Mouse (Mus musculus) erythroid progenitor cell, adult 5-6 weeks (primary cell): ENCODE measurements around the gene Atp6v1b1. TPM values are rescaled to one million over a fixed set of nuclear protein-coding genes. Genes with fewer than 3 reads are reported as not detected.

ENCODE experiments used
- ATAC-seq: replicated peaks from 2 replicates; pipeline ENCODE4 v1.8.0; 2016; ENCODE audit warnings: moderate number of reproducible peaks, mild to moderate bottlenecking, moderate TSS enrichment, inconsistent platforms; ENCODE audit not compliant: poor library complexity, low FRiP score, severe bottlenecking
- total RNA-seq, 2 experiments: library from RNA; stranded (forward) in 1 of 2; stranded (reverse) in 1 of 2; fragments of 150-400 nt in 1 of 2; fragments of 186-747, 209-891 nt in 1 of 2; gene quantifications; 2 replicates each; pipeline versions ENCODE4 v1.2.3 to v1.2.4; 2015 to 2017; ENCODE audit warnings: low replicate concordance in 2 of 2

Gene Atp6v1b1
- total RNA-seq, 2 experiments from 2014 or later = not detected

DNA sequence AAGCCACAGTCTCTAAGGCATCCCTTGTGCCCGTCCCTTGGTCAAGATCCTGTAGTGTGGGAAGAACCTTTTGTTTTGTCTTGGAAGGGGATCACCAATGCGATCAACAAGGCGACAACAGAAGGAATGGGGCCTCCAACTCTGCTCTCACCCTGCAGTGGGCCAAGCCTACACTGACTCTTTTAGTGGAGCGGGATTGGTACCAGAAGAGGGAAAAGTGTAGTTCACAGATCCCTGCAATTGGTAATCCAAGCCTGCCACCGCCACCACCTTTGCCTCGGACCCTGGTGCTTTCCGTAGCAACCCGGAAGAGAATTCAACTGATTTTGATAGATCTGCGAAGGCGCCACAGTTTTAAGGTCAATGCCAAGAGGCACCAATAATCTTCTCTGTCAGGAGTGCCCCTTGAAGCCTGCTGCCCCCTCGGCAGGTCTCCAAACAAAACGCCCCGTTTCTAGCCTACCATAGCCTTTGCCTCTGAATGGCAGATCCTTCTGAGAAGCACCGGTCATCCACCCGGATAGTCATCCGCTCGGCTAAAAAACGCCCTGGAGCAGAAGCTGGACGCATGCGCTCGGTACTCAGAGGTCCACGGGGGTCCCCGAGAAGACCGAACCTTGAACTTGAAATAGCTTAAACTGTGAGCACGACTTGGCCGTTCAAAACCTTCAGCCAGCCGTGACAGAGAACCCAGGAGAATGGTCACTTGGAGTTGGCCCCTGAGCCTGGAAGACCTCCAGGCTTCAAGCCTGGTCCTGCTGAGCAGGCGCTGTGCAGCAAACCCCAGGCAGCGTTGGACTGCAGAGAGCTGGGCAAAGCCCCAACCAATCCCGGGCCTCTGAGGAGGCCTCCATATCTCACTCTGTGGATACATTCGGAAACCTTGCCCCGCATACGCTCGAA lies 28.3 kb upstream of the Atp6v1b1 start:
- ATAC-seq = no peak

DNA sequence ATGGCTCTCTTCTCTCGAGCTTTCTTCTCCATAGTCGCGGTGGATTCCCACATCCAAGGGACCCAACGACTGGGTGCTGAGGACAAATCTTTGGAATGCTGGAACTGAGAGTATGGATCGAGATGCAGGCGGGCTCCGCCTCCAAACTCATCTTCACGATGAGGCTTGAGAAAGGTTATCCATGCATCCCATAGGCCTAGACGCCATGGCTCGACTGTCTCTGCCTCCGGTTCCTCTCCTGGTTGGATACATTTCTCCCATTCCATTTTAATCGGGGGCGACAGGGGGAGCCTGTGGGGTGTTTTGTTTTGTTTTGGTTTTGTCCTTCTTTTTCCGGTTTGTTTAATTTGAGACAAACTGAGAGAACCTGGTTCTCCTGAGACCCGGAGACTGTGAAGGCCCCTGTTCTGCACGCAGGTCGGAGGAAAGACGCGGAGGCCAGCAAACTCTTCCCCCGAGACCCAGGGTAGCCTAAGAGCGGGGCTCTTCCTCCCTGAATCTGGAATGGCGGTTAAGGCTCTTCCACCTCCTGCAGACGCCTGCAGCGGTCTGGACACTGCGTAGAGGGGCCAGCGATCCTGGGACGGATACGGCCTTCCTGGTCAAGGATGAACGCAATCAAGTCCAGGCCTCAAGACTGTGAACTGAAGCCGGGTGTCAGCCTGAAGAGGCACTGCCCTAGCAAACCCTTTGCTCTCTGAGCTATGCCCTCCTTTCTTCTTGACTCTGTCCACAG lies 27.2 kb upstream of the Atp6v1b1 start:
- no peak for ATAC-seq

DNA sequence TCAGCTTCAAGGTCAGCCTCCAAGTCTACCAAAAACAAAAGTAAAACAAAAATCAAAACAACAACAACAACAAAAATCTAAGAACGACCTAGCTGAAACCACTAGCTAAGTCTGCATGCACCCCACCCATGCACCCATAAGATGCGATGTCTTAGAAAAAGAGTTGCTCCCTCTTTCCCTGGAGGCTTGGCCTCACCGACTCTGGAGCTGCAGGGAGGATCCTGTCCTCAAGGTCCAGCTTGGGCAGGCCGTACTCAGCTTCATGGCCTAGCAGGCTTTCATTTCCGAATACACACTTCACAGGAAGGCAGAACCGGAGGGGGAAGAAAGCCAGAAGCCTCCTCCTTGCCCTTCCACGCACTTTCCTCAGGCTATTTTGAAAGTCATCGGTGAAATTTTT lies 25.8 kb upstream of the Atp6v1b1 start:
- ATAC-seq = no peak

DNA sequence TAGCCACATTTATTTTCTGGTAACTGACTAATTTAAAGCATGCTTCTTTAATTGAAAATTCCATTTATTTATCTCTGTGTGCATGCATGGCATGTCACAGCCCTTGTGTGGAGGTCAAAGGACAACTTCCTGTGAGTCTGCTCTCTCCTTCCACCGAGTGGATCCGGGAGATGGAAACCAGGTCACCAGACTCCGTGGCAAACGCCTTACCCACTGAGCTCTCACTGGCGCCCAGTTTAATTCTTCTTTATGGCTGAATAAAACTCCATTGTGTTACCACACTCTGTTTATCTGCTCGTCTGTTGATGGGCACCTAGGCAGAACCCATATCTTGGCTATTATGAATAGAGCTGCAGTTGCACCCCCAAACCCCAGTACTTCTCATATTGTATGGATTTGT lies 20.3 kb upstream of the Atp6v1b1 start:
- no peak for ATAC-seq

DNA sequence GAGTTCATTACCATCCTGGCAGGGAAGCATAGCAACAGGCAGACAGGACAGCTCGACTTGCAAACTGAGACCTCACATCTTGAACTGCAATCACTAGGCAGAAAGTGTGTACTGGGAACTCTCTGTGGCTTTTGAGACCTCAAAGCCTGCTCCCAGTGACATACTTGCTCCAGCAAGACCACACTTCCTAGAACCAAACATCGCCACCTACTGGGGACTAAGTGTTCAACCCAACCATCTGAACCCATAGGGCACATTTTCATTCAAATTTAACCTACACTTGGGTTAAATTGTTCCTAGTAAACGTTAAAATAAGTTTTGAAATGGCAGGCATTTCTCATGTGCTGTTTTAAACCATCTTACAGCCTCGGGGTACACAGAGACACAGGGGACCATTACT lies 15.6 kb upstream of the Atp6v1b1 start:
- 0 out of 2 replicates have a peak, but pooled peaks have one; percentile 33 for ATAC-seq

DNA sequence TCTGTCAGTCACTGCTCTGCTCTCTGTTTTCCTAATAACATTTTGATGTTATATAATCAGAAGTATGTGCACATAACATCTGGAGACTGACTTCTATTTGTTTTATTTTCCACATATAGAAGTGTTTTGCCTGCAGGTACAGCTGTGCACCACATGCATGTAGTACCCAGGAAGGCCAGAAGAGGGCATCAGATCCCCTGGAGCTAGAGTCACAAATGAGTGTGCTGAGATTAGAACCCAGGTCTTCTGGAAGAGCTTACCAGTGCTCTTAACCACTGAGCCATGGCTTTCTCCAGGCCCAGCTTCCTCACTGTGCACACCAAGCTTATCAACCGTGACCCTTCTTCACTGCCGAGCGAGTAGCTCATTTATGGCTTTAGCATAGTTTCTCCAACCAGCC lies 14.3 kb upstream of the Atp6v1b1 start:
- 0 out of 2 replicates have a peak, but pooled peaks have one; percentile 52 for ATAC-seq

DNA sequence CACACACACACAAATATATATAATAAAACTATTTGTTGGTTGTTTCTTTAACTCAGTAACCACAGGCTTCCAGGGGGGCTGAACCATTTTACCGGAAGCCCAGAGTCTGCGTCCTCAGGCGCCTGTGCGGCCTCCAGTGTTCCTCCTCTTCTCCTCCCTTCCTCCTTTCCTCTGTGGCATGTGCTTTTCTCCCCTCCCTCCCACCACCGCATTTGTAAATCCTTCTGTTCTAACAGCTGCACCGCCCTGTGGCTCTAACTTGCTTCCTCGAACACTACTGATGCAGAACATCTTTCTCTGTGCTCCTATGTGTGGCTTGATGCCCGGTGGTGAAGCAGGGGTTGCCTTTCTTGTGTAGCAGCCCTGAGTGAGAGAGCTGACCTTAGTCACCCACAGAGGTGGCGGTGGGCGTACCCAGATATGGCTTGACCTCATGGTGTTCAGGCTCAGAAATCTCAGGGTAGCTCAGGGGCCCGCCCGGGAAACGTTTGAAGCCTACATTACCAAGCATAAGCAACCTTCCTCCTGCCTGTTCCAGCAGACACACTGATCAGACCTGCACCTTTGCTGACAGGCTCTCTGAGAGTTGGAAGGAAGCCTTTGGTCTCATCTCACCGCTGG lies 13.3 kb upstream of the Atp6v1b1 start:
- no peak for ATAC-seq

DNA sequence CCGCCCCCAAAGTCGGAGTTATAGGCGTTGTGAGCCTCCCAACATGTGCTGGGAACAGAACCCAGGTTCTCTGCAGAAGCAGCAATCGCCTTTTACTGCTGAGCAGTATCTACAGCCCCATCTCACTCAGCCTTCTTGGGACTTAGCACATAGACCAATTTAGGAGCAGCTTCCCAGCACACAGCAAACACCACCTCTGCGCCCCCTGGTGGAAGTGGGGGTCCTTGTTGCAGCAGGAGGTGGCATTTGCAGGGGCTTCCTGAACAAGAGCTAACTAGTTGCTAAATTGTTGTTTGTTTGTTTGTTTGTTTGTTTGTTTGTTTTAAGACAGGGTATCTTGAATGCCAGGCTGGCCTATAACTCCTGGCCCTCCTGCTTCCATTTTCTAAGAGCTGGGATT lies 11.7 kb upstream of the Atp6v1b1 start:
- ATAC-seq = peak; percentile 46; the same call in 1 of the 2 replicates

DNA sequence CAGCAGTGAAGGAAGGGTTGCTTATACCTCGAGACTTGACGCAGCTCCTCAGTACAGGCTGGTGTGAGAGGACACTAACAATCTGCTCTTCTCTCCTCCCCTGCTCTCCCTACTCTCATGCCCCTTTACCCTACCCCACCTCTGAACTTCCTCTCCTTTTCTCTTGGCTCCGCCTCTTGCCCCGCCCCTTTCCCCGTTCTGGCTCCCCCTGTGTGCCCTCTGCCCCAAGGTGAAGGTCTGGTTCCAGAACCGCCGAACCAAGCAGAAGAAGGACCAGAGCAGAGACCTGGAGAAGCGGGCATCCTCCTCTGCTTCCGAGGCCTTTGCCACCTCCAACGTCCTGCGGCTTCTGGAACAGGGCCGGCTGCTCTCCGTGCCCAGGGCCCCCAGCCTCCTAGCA lies 5.5 kb upstream of the Atp6v1b1 start:
- ATAC-seq = no peak

GRCm38 (mm10) chr6:83738596-83738995 lies 4.2 kb upstream of the Atp6v1b1 start:
- ATAC-seq = no peak

GRCm38 (mm10) chr6:83743212-83743611 lies 422 bp downstream of the Atp6v1b1 start:
- ATAC-seq = no peak

- no peak for ATAC-seq
Measured at GRCm38 (mm10) chr6:83744126-83744525, 1.3 kb downstream of the Atp6v1b1 start.

DNA sequence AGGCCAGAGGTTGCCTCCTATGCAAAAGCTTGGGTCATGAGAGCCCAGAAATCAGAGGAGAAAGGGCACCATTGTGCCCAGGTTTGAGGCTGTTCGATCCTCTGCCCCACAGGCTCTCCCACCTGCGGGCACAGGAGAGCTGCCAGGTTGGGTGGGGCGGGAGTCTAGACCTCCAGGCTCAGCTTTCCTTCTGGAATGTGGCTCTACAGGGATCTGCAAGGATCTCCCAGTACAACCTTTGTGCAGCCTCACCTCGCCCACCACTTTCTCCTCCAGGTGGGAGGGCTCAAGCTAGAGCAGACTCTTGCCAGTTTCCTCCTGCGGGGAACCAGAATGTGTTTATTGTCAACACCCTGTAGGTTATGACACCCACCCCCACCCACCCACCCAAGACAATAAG lies 1.8 kb downstream of the Atp6v1b1 start:
- no peak for ATAC-seq

DNA sequence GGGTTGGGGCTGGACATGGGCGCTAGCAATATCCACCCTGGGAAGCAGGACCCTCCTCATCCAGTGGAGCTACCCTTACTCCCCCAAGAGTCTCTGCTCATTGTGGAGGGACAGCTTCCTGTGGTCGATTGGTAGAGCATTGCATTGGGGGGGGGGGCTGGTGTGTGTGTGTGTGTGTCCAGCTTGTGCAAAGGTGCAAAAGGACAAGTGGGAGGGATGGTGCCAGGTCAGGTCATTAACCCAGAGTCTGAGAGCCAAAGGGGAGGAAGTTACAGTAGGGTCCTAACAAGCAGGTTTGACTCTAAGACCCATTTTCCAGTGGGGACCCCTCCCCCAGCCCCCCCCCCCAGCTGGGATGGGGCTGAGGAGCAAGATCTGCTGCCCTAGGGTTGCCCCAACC lies 2.7 kb downstream of the Atp6v1b1 start:
- ATAC-seq = no peak

DNA sequence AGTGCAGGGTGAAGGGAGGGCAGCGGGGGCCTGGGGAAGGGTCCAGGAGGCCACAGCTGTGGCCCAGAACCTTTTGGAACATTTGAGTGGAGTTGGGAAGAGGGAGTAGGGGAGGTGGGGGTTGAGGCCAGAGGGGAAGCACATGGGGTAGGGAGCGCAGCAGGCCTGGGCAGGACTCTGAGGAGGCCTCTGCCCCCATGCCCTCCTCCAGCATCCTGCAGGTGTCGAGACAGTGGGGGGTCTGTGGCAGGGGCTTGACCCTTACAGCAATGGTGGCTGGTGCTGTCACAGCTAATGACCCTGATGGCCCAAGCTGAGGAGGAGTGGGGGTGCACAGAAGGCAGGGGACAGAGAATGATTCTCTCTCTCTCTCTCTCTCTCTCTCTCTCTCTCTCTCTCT lies 6.5 kb downstream of the Atp6v1b1 start:
- no peak for ATAC-seq

GRCm38 (mm10) chr6:83750171-83750684 lies 7.4 kb downstream of the Atp6v1b1 start:
- no peak; the same call in 1 of the 2 replicates for ATAC-seq

DNA sequence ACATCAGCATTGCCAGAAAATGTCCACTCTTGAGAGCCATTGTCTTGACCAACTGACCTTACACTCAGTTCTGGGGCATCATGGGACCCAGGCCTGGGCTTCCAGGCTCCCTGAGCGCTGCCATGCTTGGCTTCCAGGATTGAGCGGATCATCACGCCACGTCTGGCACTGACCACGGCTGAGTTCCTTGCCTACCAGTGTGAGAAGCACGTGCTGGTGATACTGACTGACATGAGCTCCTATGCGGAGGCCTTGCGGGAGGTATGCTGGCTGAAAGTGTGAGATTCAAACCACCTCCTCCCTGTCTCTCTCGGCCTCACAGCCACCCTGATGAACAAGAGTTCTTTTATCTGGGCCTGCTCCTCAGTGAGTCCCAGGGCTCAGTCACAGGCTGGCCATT lies 13.3 kb downstream of the Atp6v1b1 start:
- ATAC-seq = no peak

GRCm38 (mm10) chr6:83762344-83762743 lies 19.6 kb downstream of the Atp6v1b1 start, which contains the start of gene Ankrd53:
Ankrd53 (plus strand) TSS chr6:83762644.
- no peak for ATAC-seq

DNA sequence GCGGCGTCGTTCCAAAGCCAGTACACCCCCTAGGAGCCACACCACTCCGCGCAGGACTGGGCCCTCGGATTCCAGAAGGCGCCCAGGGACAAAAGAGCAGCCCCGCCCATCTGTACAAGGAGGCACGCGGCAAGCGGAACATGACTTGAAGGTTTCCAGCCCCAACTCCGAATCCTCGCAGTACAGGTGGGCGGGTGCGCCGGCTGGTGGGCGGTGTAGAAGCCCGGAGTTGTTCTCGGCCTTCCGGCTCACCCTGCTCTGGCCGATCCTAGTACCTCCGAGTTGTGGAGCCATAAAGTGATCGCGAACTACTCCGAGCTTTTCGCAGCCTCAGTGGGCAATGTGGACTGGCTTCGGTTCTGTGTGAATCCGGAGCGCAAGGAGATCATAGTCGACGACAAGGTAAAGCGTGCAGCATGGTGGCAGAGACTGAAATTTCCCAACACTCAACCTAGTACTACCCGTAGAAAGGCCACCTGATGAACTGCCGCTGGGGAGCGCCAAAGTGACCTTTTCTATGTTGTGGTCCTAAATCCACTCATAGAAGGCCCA lies 20.2 kb downstream of the Atp6v1b1 start:
- ATAC-seq = no peak

DNA sequence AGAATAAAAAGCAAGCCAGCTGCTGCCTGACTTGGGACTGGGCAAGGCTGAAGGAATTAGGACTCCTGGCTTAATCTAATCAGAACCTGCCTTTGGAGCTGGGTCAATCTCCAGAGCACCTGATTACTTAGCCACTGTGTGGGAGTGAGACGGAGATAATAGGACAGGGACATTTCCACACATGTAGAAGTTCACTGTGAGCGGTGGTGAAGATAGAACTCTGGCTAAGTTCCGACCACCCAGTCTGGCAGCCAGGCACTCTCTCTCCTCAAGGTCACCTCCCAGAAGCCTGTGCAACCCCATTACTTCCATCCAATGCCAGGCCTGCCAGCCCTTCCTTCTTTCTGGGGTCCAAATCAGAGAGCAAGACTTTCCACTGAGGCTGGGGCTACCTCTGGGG lies 24.2 kb downstream of the Atp6v1b1 start:
- no peak for ATAC-seq
